Mouse (Mus musculus): ENCODE results near the gene Nfat5. TPM values are rescaled to one million over a fixed set of nuclear protein-coding genes. Genes with fewer than 3 reads are reported as not detected.

Nfat5 gene
- polyA plus RNA-seq, 1 experiment from 2014 or later: 11.7 TPM

- WGBS: 62% methylated on average over 1 of the region's 1 CpGs
- Histone ChIP-seq H3K4me2 (ENCODE audit: low read depth, low read length) (no peak overlapping the region), H3K9ac (ENCODE audit: low read length) (no peak overlapping the region), H3K36me3 (ENCODE audit: control insufficient read depth, insufficient read depth, low read length) (no peaks in the 10 kb centered on the region), H3K27me3 (ENCODE audit: control insufficient read depth, insufficient read depth, low read length) (no peaks in the 10 kb centered on the region), H3K4me3 (replicated peaks; ENCODE audit: low read length) (no peak overlapping the region), H3K27ac (ENCODE audit: low read length) (no peak overlapping the region), H3K9me3 (replicated peaks; ENCODE audit: control insufficient read depth, low read length) (no peaks in the 10 kb centered on the region), H3K4me1 (ENCODE audit: control insufficient read depth, insufficient read depth, low read length) (no peaks in the 10 kb centered on the region)
- no peak for ATAC-seq (ENCODE audit: insufficient read depth, low FRiP score)
Measured at GRCm38 (mm10) chr8:107329595-107329994, 36.3 kb downstream of the Nfat5 start.

GRCm38 (mm10) chr8:107336480-107336879, 43.2 kb downstream of the Nfat5 start:
- Histone ChIP-seq H3K36me3 (ENCODE audit: control insufficient read depth, insufficient read depth, low read length) (peaks cover 7% of the 10 kb centered on the region; the same call in 1 of the 2 replicates), H3K9me3 (replicated peaks; ENCODE audit: control insufficient read depth, low read length) (no peaks in the 10 kb centered on the region), H3K27me3 (ENCODE audit: control insufficient read depth, insufficient read depth, low read length) (no peaks in the 10 kb centered on the region), H3K4me3 (replicated peaks; ENCODE audit: low read length) (no peak overlapping the region), H3K4me2 (ENCODE audit: low read depth, low read length) (no peak overlapping the region), H3K4me1 (ENCODE audit: control insufficient read depth, insufficient read depth, low read length) (peaks cover 6% of the 10 kb centered on the region; the same call in 1 of the 2 replicates), H3K27ac (ENCODE audit: low read length) (no peak overlapping the region; the same call in 1 of the 2 replicates), H3K9ac (ENCODE audit: low read length) (no peak overlapping the region)
- 89% methylated on average over 1 of the region's 1 CpGs for WGBS
- peak; percentile 47; the same call in 1 of the 2 replicates for ATAC-seq (ENCODE audit: insufficient read depth, low FRiP score)

GRCm38 (mm10) chr8:107370311-107370710, 77.0 kb downstream of the Nfat5 start:
- H3K36me3 ChIP-seq (ENCODE audit: control insufficient read depth, insufficient read depth, low read length): peaks cover 22% of the 10 kb centered on the region
- no peaks in the 10 kb centered on the region for H3K27me3 ChIP-seq (ENCODE audit: control insufficient read depth, insufficient read depth, low read length)
- H3K4me1 ChIP-seq (ENCODE audit: control insufficient read depth, insufficient read depth, low read length): no peaks in the 10 kb centered on the region
- H3K4me2 ChIP-seq (ENCODE audit: low read depth, low read length): no peak overlapping the region
- H3K9ac ChIP-seq (ENCODE audit: low read length): no peak overlapping the region
- WGBS: 83% methylated on average over 4 of the region's 4 CpGs
- ATAC-seq (ENCODE audit: insufficient read depth, low FRiP score): no peak
- H3K27ac ChIP-seq (ENCODE audit: low read length): no peak overlapping the region
- no peaks in the 10 kb centered on the region for H3K9me3 ChIP-seq (replicated peaks; ENCODE audit: control insufficient read depth, low read length)
- no peak overlapping the region for H3K4me3 ChIP-seq (replicated peaks; ENCODE audit: low read length)

- H3K36me3 ChIP-seq (ENCODE audit: control insufficient read depth, insufficient read depth, low read length): peaks cover 8% of the 10 kb centered on the region
- H3K4me3 ChIP-seq (replicated peaks; ENCODE audit: low read length): no peak overlapping the region
- H3K9ac ChIP-seq (ENCODE audit: low read length): no peak overlapping the region
- H3K27ac ChIP-seq (ENCODE audit: low read length): no peak overlapping the region
- no peaks in the 10 kb centered on the region for H3K27me3 ChIP-seq (ENCODE audit: control insufficient read depth, insufficient read depth, low read length)
- H3K9me3 ChIP-seq (replicated peaks; ENCODE audit: control insufficient read depth, low read length): no peaks in the 10 kb centered on the region
- no peak overlapping the region for H3K4me2 ChIP-seq (ENCODE audit: low read depth, low read length)
- H3K4me1 ChIP-seq (ENCODE audit: control insufficient read depth, insufficient read depth, low read length): no peaks in the 10 kb centered on the region
- 90% methylated on average over 3 of the region's 3 CpGs for WGBS
- no peak for ATAC-seq (ENCODE audit: insufficient read depth, low FRiP score)
Measured at GRCm38 (mm10) chr8:107377346-107377745, 84.1 kb downstream of the Nfat5 start.

- ATAC-seq (ENCODE audit: insufficient read depth, low FRiP score): no peak
- WGBS: 90% methylated on average over 8 of the region's 8 CpGs
- no peaks in the 10 kb centered on the region for H3K27me3 ChIP-seq (ENCODE audit: control insufficient read depth, insufficient read depth, low read length)
Measured at GRCm38 (mm10) chr8:107380734-107381133, 87.5 kb downstream of the Nfat5 start.

GRCm38 (mm10) chr8:107381666-107382065, 88.4 kb downstream of the Nfat5 start:
- no peaks in the 10 kb centered on the region for H3K9me3 ChIP-seq (replicated peaks; ENCODE audit: control insufficient read depth, low read length)
- WGBS: 89% methylated on average over 4 of the region's 4 CpGs
- no peak for ATAC-seq (ENCODE audit: insufficient read depth, low FRiP score)
- no peak overlapping the region for H3K4me3 ChIP-seq (replicated peaks; ENCODE audit: low read length)
- no peak overlapping the region for H3K9ac ChIP-seq (ENCODE audit: low read length)
- H3K27ac ChIP-seq (ENCODE audit: low read length): no peak overlapping the region
- peaks cover 8% of the 10 kb centered on the region for H3K36me3 ChIP-seq (ENCODE audit: control insufficient read depth, insufficient read depth, low read length)
- H3K4me2 ChIP-seq (ENCODE audit: low read depth, low read length): no peak overlapping the region
- H3K27me3 ChIP-seq (ENCODE audit: control insufficient read depth, insufficient read depth, low read length): no peaks in the 10 kb centered on the region
- H3K4me1 ChIP-seq (ENCODE audit: control insufficient read depth, insufficient read depth, low read length): no peaks in the 10 kb centered on the region

More at GRCm38 (mm10) chr8:107380734-107381133, 87.5 kb downstream of the Nfat5 start:
- Histone ChIP-seq H3K36me3 (ENCODE audit: control insufficient read depth, insufficient read depth, low read length) (peaks cover 8% of the 10 kb centered on the region), H3K9me3 (replicated peaks; ENCODE audit: control insufficient read depth, low read length) (no peaks in the 10 kb centered on the region), H3K4me1 (ENCODE audit: control insufficient read depth, insufficient read depth, low read length) (no peaks in the 10 kb centered on the region), H3K27ac (ENCODE audit: low read length) (no peak overlapping the region), H3K4me2 (ENCODE audit: low read depth, low read length) (no peak overlapping the region), H3K4me3 (replicated peaks; ENCODE audit: low read length) (no peak overlapping the region), H3K9ac (ENCODE audit: low read length) (no peak overlapping the region)

GRCm38 (mm10) chr8:107382898-107383297, 89.6 kb downstream of the Nfat5 start:
- no peak overlapping the region for H3K9ac ChIP-seq (ENCODE audit: low read length)
- H3K4me1 ChIP-seq (ENCODE audit: control insufficient read depth, insufficient read depth, low read length): no peaks in the 10 kb centered on the region
- H3K27ac ChIP-seq (ENCODE audit: low read length): no peak overlapping the region
- H3K9me3 ChIP-seq (replicated peaks; ENCODE audit: control insufficient read depth, low read length): no peaks in the 10 kb centered on the region
- WGBS: 63% methylated on average over 4 of the region's 4 CpGs
- no peak overlapping the region for H3K4me2 ChIP-seq (ENCODE audit: low read depth, low read length)
- peaks cover 8% of the 10 kb centered on the region for H3K36me3 ChIP-seq (ENCODE audit: control insufficient read depth, insufficient read depth, low read length)
- H3K4me3 ChIP-seq (replicated peaks; ENCODE audit: low read length): no peak overlapping the region
- ATAC-seq (ENCODE audit: insufficient read depth, low FRiP score): 0 out of 2 replicates have a peak, but pooled peaks have one; percentile 50
- H3K27me3 ChIP-seq (ENCODE audit: control insufficient read depth, insufficient read depth, low read length): no peaks in the 10 kb centered on the region

- Histone ChIP-seq H3K36me3 (ENCODE audit: control insufficient read depth, insufficient read depth, low read length) (no peaks in the 10 kb centered on the region), H3K4me3 (replicated peaks; ENCODE audit: low read length) (no peak overlapping the region), H3K9ac (ENCODE audit: low read length) (no peak overlapping the region), H3K4me1 (ENCODE audit: control insufficient read depth, insufficient read depth, low read length) (peaks cover 2% of the 10 kb centered on the region; the same call in 1 of the 2 replicates), H3K27ac (ENCODE audit: low read length) (no peak overlapping the region), H3K9me3 (replicated peaks; ENCODE audit: control insufficient read depth, low read length) (no peaks in the 10 kb centered on the region), H3K4me2 (ENCODE audit: low read depth, low read length) (no peak overlapping the region), H3K27me3 (ENCODE audit: control insufficient read depth, insufficient read depth, low read length) (no peaks in the 10 kb centered on the region)
- no peak for ATAC-seq (ENCODE audit: insufficient read depth, low FRiP score)
- whole genome bisulfite sequencing: 28% methylated on average over 5 of the region's 5 CpGs
Measured at GRCm38 (mm10) chr8:107384651-107385050, 91.4 kb downstream of the Nfat5 start.

- no peak for ATAC-seq (ENCODE audit: insufficient read depth, low FRiP score)
- 76% methylated on average over 2 of the region's 2 CpGs for WGBS
- Histone ChIP-seq H3K4me3 (replicated peaks; ENCODE audit: low read length) (no peak overlapping the region), H3K36me3 (ENCODE audit: control insufficient read depth, insufficient read depth, low read length) (no peaks in the 10 kb centered on the region), H3K9ac (ENCODE audit: low read length) (no peak overlapping the region), H3K27me3 (ENCODE audit: control insufficient read depth, insufficient read depth, low read length) (no peaks in the 10 kb centered on the region), H3K4me2 (ENCODE audit: low read depth, low read length) (no peak overlapping the region), H3K27ac (ENCODE audit: low read length) (no peak overlapping the region), H3K4me1 (ENCODE audit: control insufficient read depth, insufficient read depth, low read length) (peaks cover 6% of the 10 kb centered on the region; the same call in 1 of the 2 replicates), H3K9me3 (replicated peaks; ENCODE audit: control insufficient read depth, low read length) (no peaks in the 10 kb centered on the region)
Measured at GRCm38 (mm10) chr8:107385063-107385462, 91.8 kb downstream of the Nfat5 start.
